Mouse (Mus musculus): Measurements from ENCODE around the gene Zfp36l2. TPM values are rescaled to one million over a fixed set of nuclear protein-coding genes. Genes with fewer than 3 reads are reported as not detected.
"Not testable (repeated sequence)": the region's sequence is repeated elsewhere in the genome, so short reads cannot be mapped to it uniquely, and the experiment has no call there.

Gene Zfp36l2
- polyA plus RNA-seq, 1 experiment: 38.2 TPM

DNA sequence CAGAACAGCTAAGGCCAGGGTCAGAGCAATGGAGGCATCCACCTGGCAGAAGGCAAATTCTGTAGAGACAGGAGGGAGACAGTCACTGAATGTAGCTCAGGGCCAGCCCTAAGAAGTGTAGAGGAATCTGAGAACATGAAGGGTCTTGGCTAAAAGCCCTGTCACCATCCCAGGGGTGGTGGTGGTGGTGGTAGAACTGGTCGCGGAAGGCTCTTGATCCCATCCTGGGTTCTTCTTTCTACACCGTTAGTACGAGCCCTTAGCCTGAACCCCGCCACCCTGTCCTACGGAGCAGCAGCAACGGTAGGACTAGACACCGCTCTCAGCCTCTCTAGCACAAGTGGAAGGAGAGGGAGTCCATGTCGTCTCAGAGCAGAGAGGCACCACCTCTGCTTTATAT lies 5.7 kb upstream of the Zfp36l2 start:
- H3K4me1 ChIP-seq (ENCODE audit: control insufficient read depth, insufficient read depth, low read length): peaks cover 3% of the 10 kb centered on the region

DNA sequence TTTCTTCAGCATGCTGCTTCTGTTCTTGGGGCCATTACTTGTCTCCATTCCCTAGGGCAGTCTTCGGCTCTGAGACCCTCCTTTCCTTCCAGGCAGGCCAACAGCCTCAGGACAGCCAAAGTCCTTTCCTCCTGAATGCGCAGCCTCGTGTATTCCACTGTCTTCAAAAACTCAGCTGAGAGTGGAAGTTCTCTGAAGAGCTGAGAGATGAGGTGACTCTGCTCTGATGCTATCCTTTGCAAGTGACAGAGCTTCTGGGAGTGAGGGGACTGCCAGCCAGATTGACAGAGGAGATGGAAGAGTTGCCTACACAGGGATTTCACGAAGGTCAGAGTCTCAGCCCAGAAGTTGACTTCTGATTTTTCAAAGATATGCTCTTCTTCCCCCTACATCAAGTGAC lies 4.2 kb upstream of the Zfp36l2 start:
- Histone ChIP-seq H3K27me3 (ENCODE audit: control insufficient read depth, insufficient read depth, low read length, poor library complexity, severe bottlenecking) (no peaks in the 10 kb centered on the region), H3K27ac (ENCODE audit: insufficient read depth, low read length) (no peak overlapping the region), H3K4me1 (ENCODE audit: control insufficient read depth, insufficient read depth, low read length) (peaks cover 3% of the 10 kb centered on the region), H3K9me3 (replicated peaks; ENCODE audit: control insufficient read depth, insufficient read depth, low read length, poor library complexity, severe bottlenecking) (no peaks in the 10 kb centered on the region), H3K4me3 (ENCODE audit: low read depth, low read length) (no peak overlapping the region), H3K9ac (ENCODE audit: low read depth, poor library complexity, severe bottlenecking) (no peak overlapping the region), H3K36me3 (ENCODE audit: control insufficient read depth, insufficient read depth, low read length, poor library complexity, severe bottlenecking) (no peaks in the 10 kb centered on the region)
- TF ChIP-seq CTCF (IDR thresholded peaks at IDR 0.05; ENCODE audit: low read depth, low read length) (no peak), EP300 (IDR thresholded peaks at IDR 0.05; ENCODE audit: insufficient read depth, low read depth, low read length) (no peak), POLR2A (IDR thresholded peaks at IDR 0.05; ENCODE audit: insufficient read depth, low read length) (no peak)

More for the DNA sequence above, 5.7 kb upstream of the Zfp36l2 start:
- Histone ChIP-seq H3K4me3 (ENCODE audit: low read depth, low read length) (no peak overlapping the region), H3K27ac (ENCODE audit: insufficient read depth, low read length) (no peak overlapping the region), H3K9ac (ENCODE audit: low read depth, poor library complexity, severe bottlenecking) (no peak overlapping the region), H3K9me3 (replicated peaks; ENCODE audit: control insufficient read depth, insufficient read depth, low read length, poor library complexity, severe bottlenecking) (no peaks in the 10 kb centered on the region), H3K36me3 (ENCODE audit: control insufficient read depth, insufficient read depth, low read length, poor library complexity, severe bottlenecking) (no peaks in the 10 kb centered on the region), H3K27me3 (ENCODE audit: control insufficient read depth, insufficient read depth, low read length, poor library complexity, severe bottlenecking) (no peaks in the 10 kb centered on the region)
- no peak for TF ChIP-seq POLR2A (IDR thresholded peaks at IDR 0.05; ENCODE audit: insufficient read depth, low read length)
- no peak for TF ChIP-seq CTCF (IDR thresholded peaks at IDR 0.05; ENCODE audit: low read depth, low read length)
- TF ChIP-seq EP300 (IDR thresholded peaks at IDR 0.05; ENCODE audit: insufficient read depth, low read depth, low read length): no peak

DNA sequence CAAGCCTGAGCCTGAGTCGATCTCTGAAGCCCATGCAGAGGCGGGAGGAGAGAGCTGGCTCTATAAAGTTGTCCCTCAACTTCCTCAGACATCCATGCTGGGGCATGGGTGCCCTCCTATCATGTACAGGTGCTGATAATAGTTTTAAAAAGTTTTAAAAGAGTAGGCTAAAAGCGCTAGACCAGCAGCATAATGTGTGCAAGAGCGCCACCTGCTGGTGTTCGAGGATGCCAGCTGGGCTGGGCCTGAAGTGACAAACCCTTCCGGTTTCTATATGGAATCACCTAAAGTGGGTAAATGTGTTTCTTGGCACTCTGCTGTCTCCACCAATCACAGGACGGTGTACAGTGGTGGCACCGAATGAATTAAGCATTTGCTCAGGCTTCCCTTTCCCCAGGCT lies 3.1 kb upstream of the Zfp36l2 start:
- Histone ChIP-seq H3K9me3 (replicated peaks; ENCODE audit: control insufficient read depth, insufficient read depth, low read length, poor library complexity, severe bottlenecking) (no peaks in the 10 kb centered on the region), H3K9ac (ENCODE audit: low read depth, poor library complexity, severe bottlenecking) (no peak overlapping the region), H3K27me3 (ENCODE audit: control insufficient read depth, insufficient read depth, low read length, poor library complexity, severe bottlenecking) (no peaks in the 10 kb centered on the region), H3K27ac (ENCODE audit: insufficient read depth, low read length) (no peak overlapping the region), H3K4me3 (ENCODE audit: low read depth, low read length) (no peak overlapping the region), H3K36me3 (ENCODE audit: control insufficient read depth, insufficient read depth, low read length, poor library complexity, severe bottlenecking) (peaks cover 5% of the 10 kb centered on the region; the same call in 1 of the 2 replicates), H3K4me1 (ENCODE audit: control insufficient read depth, insufficient read depth, low read length) (peaks cover 3% of the 10 kb centered on the region)
- peak; percentile 83 for TF ChIP-seq CTCF (IDR thresholded peaks at IDR 0.05; ENCODE audit: low read depth, low read length)
- TF ChIP-seq EP300 (IDR thresholded peaks at IDR 0.05; ENCODE audit: insufficient read depth, low read depth, low read length): no peak

DNA sequence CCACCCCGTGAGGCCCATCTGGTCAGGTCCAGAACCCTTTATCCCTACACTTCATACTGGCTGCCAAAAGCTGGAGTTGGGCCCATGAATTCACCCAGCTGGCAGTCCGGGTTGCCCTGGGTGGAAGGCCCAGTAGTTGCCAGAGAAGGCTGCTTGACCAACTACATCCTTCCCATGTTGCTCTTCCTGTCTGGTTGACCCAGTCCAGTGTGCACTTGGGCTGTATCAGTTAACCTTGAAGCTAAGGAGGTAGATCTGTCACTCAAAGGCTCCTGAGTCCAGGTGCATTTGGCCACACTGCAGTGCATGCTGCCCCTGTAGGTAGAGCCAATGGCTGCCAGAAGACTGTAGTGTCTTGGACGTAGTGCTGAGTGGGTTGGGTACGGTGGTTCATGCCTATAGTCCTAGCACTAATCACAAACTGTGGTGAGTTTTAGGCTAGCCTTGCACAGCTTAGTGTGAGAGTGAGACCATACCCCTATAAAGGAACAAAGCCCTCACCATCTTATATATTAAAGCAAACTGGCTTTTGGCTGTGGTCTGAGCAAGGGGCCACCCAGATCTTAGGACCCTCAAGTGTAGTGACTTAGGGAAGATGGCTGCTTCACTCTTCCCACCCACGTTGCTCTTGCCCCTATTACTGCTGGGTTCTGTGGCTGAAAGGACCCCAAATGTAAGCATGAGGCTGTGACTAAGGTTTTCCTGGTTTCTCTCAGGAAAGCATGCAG lies 1.5 kb upstream of the Zfp36l2 start:
- no peak overlapping the region for H3K4me3 ChIP-seq (ENCODE audit: low read depth, low read length)
- H3K9ac ChIP-seq (ENCODE audit: low read depth, poor library complexity, severe bottlenecking): peak overlapping the region; percentile 79
- H3K36me3 ChIP-seq (ENCODE audit: control insufficient read depth, insufficient read depth, low read length, poor library complexity, severe bottlenecking): peaks cover 10% of the 10 kb centered on the region
- H3K27me3 ChIP-seq (ENCODE audit: control insufficient read depth, insufficient read depth, low read length, poor library complexity, severe bottlenecking): no peaks in the 10 kb centered on the region
- peak overlapping the region; percentile 73 for H3K27ac ChIP-seq (ENCODE audit: insufficient read depth, low read length)
- no peak for TF ChIP-seq POLR2A (IDR thresholded peaks at IDR 0.05; ENCODE audit: insufficient read depth, low read length)
- no peak for TF ChIP-seq EP300 (IDR thresholded peaks at IDR 0.05; ENCODE audit: insufficient read depth, low read depth, low read length)
- no peak for TF ChIP-seq CTCF (IDR thresholded peaks at IDR 0.05; ENCODE audit: low read depth, low read length)
- H3K4me1 ChIP-seq (ENCODE audit: control insufficient read depth, insufficient read depth, low read length): peaks cover 3% of the 10 kb centered on the region
- H3K9me3 ChIP-seq (replicated peaks; ENCODE audit: control insufficient read depth, insufficient read depth, low read length, poor library complexity, severe bottlenecking): no peaks in the 10 kb centered on the region

DNA sequence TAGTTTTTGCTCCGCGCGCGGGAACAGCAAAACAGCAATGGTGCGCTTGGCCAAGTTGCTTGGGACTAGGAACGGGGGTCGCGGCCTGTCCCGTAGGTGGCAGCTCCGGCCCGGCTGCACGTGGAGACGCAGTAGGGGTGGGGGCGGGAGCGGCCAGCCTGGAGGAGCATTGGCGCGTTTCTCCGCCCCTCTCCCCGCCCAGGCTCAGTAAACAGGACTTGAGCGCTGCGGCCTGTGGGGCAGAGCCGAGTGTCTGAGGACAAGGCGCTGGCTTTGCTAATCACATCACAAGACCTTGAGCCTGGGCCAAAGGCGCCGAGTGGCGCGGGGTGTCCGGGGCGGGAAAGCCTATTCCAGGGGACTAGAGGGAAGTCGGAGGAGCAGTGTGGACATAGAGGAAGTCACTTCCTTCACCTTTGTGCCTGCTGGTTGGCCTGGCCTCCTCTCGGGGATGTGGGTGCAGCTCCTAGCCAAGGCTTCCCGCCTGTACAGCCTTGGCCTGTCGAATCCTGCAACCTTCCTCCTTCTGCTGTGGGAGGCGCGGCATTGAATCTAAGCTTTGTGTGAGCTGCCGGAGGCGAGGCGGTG lies 721 bp upstream of the Zfp36l2 start:
- Histone ChIP-seq H3K9ac (ENCODE audit: low read depth, poor library complexity, severe bottlenecking) (peak overlapping the region; percentile 79), H3K4me1 (ENCODE audit: control insufficient read depth, insufficient read depth, low read length) (peaks cover 3% of the 10 kb centered on the region), H3K4me3 (ENCODE audit: low read depth, low read length) (peak overlapping the region; percentile 67), H3K36me3 (ENCODE audit: control insufficient read depth, insufficient read depth, low read length, poor library complexity, severe bottlenecking) (peaks cover 10% of the 10 kb centered on the region), H3K9me3 (replicated peaks; ENCODE audit: control insufficient read depth, insufficient read depth, low read length, poor library complexity, severe bottlenecking) (no peaks in the 10 kb centered on the region), H3K27me3 (ENCODE audit: control insufficient read depth, insufficient read depth, low read length, poor library complexity, severe bottlenecking) (no peaks in the 10 kb centered on the region), H3K27ac (ENCODE audit: insufficient read depth, low read length) (peak overlapping the region; percentile 84)
- no peak for TF ChIP-seq CTCF (IDR thresholded peaks at IDR 0.05; ENCODE audit: low read depth, low read length)
- 0 out of 2 replicates have a peak, but pooled peaks have one; percentile 50 for TF ChIP-seq EP300 (IDR thresholded peaks at IDR 0.05; ENCODE audit: insufficient read depth, low read depth, low read length)
- peak; percentile 71 for TF ChIP-seq POLR2A (IDR thresholded peaks at IDR 0.05; ENCODE audit: insufficient read depth, low read length)

- H3K4me1 ChIP-seq (ENCODE audit: control insufficient read depth, insufficient read depth, low read length); H3K9me3 ChIP-seq (replicated peaks; ENCODE audit: control insufficient read depth, insufficient read depth, low read length, poor library complexity, severe bottlenecking); H3K36me3 ChIP-seq (ENCODE audit: control insufficient read depth, insufficient read depth, low read length, poor library complexity, severe bottlenecking); H3K27me3 ChIP-seq (ENCODE audit: control insufficient read depth, insufficient read depth, low read length, poor library complexity, severe bottlenecking): not testable (repeated sequence)
- Histone ChIP-seq H3K4me3 (ENCODE audit: low read depth, low read length) (peak overlapping the region; percentile 99), H3K9ac (ENCODE audit: low read depth, poor library complexity, severe bottlenecking) (peak overlapping the region; percentile 79), H3K27ac (ENCODE audit: insufficient read depth, low read length) (peak overlapping the region; percentile 80)
These were observed 483 bp downstream of the Zfp36l2 start for GRCm38 (mm10) chr17:84187264-84187663.

All from ES-Bruce4 (cell line).